Mouse (Mus musculus) layer of hippocampus, adult 2 months (tissue): ENCODE measurements around the gene Prn. TPM values are rescaled to one million over a fixed set of nuclear protein-coding genes. Genes with fewer than 3 reads are reported as not detected.

Source experiments
- DNase-seq, 2 experiments: peaks; one replicate each; pipeline ENCODE4 v3.0.0; 2022; ENCODE audit warnings: low spot score in 2 of 2
- H3K27ac ChIP-seq: fragments of 200-600 bp; 2 replicates; pipeline ENCODE4 v1.8.1; 2022
- H3K4me3 ChIP-seq: fragments of 200-600 bp; 2 replicates; pipeline ENCODE4 v1.8.1; 2022; ENCODE audit warnings: mild to moderate bottlenecking
- CTCF ChIP-seq: fragments of 200-600 bp; conservative IDR thresholded peaks from 2 replicates; pipeline ENCODE4 v1.8.1; 2022; ENCODE audit warnings: antibody characterized with exemption, mild to moderate bottlenecking, moderate library complexity
- total RNA-seq, 2 experiments: library from RNA; stranded (reverse); gene quantifications; 2 replicates each; pipeline ENCODE4 v1.2.3; 2021

The Prn gene
- total RNA-seq, 2 experiments from 2014 or later, result not detected

DNA sequence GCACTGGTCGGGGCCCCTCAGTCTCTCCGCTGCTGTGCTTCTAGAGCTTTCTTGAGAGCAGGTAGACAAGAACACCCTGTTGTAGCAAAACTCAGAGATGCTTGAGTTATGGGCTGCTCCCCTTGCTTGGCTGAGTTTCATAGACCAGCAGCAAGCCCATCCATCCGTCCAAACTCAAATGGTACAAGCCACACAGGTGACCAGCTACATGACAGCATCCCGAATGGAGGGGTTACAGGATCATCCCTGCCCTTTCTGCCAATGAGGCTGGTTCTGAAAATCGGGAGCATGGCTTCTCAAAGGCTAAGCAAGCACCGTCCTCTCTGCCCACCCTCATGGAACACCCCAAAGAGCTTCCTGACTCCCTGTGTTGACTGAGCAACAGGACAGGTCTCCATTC lies 85.2 kb downstream of the Prn start:
- TF ChIP-seq CTCF, result no peak
- Histone ChIP-seq H3K4me3 (no peak overlapping the region), H3K27ac (peak overlapping the region; percentile 37; the same call in 1 of the 2 replicates)
- DNase-seq, result no peak

DNA sequence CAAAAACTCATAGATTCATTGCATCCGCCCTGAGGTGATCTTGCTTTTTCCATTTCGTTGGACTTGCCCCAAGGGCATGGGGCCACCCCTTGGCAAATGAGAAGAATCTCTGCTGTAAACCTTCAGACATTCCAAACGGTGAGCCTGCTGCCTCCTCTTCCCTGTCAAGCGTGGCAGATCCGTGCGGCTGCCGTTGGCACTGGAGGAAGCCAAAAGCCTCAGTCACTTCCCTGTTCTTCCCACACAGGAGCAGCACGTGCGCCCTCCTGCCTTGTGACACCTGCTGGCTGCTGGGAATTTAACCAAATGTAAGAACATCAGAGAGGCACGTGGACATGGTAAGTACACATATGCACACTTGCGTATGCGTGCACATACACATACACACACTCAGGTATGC lies 86.0 kb downstream of the Prn start:
- Histone ChIP-seq H3K27ac (peak overlapping the region; percentile 67; the same call in 1 of the 2 replicates), H3K4me3 (no peak overlapping the region)
- TF ChIP-seq CTCF, result no peak
- peak in 1 of 2 experiments; percentile 28 for DNase-seq

GRCm38 (mm10) chr2:131996369-131996768 lies 86.6 kb downstream of the Prn start:
- Histone ChIP-seq H3K4me3 (no peak overlapping the region), H3K27ac (peak overlapping the region; percentile 67)
- no peak for TF ChIP-seq CTCF
- DNase-seq, result no peak

GRCm38 (mm10) chr2:131997356-131997755 lies 87.6 kb downstream of the Prn start:
- no peak for TF ChIP-seq CTCF
- H3K27ac ChIP-seq, result peak overlapping the region; percentile 67
- H3K4me3 ChIP-seq, result no peak overlapping the region
- no peak for DNase-seq

GRCm38 (mm10) chr2:132001696-132002334 lies 92.1 kb downstream of the Prn start:
- Histone ChIP-seq H3K27ac (no peak overlapping the region), H3K4me3 (no peak overlapping the region)
- no peak for TF ChIP-seq CTCF
- no peak for DNase-seq

GRCm38 (mm10) chr2:132003916-132004315 lies 94.2 kb downstream of the Prn start:
- no peak overlapping the region for H3K4me3 ChIP-seq
- no peak for DNase-seq
- no peak overlapping the region for H3K27ac ChIP-seq
- TF ChIP-seq CTCF, result no peak

GRCm38 (mm10) chr2:132004495-132005136 lies 94.9 kb downstream of the Prn start:
- no peak for TF ChIP-seq CTCF
- no peak overlapping the region for H3K27ac ChIP-seq
- no peak overlapping the region for H3K4me3 ChIP-seq
- DNase-seq, result no peak

DNA sequence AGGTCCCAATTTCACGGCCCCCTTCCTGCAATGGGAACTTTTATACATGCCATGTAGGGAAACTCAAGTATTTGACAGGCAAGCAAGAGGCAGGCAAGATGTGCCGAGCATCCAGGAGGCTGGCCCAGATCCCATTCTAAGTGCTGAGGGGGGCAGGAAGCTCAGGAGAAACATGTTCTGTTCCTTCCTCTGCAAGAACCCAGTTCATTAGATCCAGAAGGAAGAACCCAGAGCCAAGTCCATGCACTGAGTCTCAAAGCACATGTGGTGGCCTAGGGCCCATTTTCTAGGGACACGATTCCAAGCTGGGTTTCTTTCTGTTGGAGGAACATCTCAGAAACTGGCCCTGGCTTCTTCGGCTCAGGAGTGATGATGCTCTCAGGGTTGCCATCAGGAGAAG lies 95.7 kb downstream of the Prn start:
- TF ChIP-seq CTCF, result no peak
- no peak overlapping the region for H3K27ac ChIP-seq
- no peak for DNase-seq
- no peak overlapping the region for H3K4me3 ChIP-seq

Other genes starting within 250 kb of the Prn start
- under 1 TPM in 1 of 2 experiments, not detected in 1; 0.12 TPM for gene Erv3, start 50.2 kb upstream of the Prn start, total RNA-seq
- gene Prnp, start within 50 bp of the Prn start, total RNA-seq, result 100 to 1,000 TPM; 984 to 990 TPM
- gene Prnd, start 40.9 kb downstream of the Prn start, total RNA-seq, result not detected
- gene Rassf2, start 120.3 kb downstream of the Prn start, total RNA-seq, result 10 to 100 TPM; 39.9 to 43.2 TPM
- 10 to 100 TPM; 93.1 to 96.0 TPM for gene Slc23a2, start 235.2 kb downstream of the Prn start, total RNA-seq